Mouse (Mus musculus): Measurements from ENCODE around the gene Pced1b.

GRCm38 (mm10) chr15:97361771-97362171 lies 114.9 kb downstream of the Pced1b start:
- TF ChIP-seq CTCF (IDR thresholded peaks at IDR 0.05; ENCODE audit: insufficient read depth, low read length), result no peak
- no peak for TF ChIP-seq POLR2A (IDR thresholded peaks at IDR 0.05; ENCODE audit: borderline replicate concordance, extremely low read depth, low read depth, low read length)
